Mouse (Mus musculus): ENCODE measurements around the gene Alg14.

Alg14 gene

GRCm38 (mm10) chr3:121368616-121369015 is 77.0 kb downstream of the Alg14 start:
- no peak for DNase-seq (ENCODE audit: low spot score)

GRCm38 (mm10) chr3:121369517-121369916 is 77.9 kb downstream of the Alg14 start:
- no peak for DNase-seq (ENCODE audit: low spot score)

GRCm38 (mm10) chr3:121370301-121370700 is 78.7 kb downstream of the Alg14 start:
- no peak for DNase-seq (ENCODE audit: low spot score)

GRCm38 (mm10) chr3:121370830-121371526 is 79.4 kb downstream of the Alg14 start:
- no peak for DNase-seq (ENCODE audit: low spot score)

- no peak for DNase-seq (ENCODE audit: low spot score)
These were observed 80.1 kb downstream of the Alg14 start for GRCm38 (mm10) chr3:121371527-121372220.

GRCm38 (mm10) chr3:121373897-121374441 is 82.4 kb downstream of the Alg14 start:
- DNase-seq (ENCODE audit: low spot score): no peak

DNA sequence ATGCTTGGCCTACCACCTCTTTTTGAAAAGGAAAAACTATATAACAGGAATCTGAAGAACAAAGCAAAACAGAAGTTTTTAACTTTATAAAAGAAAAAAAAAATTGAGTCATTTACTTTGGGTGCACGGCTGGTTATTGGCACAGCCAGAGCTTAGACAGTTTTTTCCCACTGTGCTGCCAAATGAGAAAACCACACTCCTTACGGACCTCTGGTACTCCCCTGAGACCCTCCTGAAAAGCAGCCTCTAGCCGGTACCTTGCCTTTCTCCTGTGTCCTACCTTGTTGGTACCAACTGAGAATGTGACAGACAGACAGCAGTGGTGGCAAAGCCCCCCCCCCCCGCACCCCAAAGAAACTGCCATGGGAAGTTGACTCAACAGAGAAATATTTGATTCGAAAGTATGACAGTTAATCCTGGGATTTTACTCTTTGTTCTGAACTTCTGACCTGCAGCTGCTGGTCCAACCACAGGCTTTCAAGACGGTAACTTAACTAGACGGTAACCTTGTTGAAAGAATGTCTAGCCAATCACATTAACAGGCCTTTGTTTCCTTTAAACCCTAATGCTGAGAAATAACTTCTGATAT is 84.1 kb downstream of the Alg14 start:
- no peak for DNase-seq (ENCODE audit: low spot score)

DNA sequence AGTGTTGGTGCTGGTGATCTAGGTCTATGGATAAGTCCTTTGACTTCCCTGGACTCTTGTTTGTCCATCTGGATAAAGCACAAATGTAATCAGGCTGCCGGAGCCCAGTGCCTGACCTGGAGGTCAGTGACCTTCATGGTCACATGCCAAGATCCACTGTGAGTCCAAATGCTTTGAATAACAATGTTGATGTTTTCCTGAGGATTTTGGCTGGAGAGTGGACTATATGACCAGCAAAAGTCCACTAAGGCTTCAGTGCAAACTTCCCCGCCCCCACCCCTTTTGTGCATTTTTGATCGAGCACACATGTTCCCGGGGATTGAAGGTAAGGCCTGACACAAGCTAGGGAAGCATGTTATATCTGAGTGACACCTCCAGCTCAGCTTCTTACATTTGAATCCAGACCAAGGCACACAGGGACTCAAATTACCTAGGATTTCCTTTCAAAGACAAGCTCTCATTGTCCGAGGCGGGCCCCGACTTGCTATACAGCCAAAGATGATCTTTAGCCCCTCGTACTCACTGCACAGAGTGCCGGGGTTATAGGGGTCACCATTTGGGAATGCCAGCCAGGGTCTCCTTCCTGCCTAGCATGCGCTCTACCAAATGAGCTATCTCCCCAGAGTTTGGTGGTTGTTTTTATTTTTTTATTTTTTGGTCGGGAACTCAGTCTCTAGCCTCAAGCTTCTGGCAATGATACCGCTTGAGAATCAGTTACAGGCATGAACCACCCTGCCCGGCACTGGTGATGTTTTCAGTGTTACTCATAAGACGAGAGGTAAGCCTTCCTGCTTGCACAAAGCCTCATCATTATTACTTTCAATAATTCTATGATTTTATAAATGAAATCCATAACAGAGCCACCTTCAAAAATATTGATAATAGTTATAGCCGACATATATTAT is 87.4 kb downstream of the Alg14 start:
- DNase-seq (ENCODE audit: low spot score): no peak

- no peak for DNase-seq (ENCODE audit: low spot score)
These were observed 88.1 kb downstream of the Alg14 start for GRCm38 (mm10) chr3:121379699-121380098.

DNA sequence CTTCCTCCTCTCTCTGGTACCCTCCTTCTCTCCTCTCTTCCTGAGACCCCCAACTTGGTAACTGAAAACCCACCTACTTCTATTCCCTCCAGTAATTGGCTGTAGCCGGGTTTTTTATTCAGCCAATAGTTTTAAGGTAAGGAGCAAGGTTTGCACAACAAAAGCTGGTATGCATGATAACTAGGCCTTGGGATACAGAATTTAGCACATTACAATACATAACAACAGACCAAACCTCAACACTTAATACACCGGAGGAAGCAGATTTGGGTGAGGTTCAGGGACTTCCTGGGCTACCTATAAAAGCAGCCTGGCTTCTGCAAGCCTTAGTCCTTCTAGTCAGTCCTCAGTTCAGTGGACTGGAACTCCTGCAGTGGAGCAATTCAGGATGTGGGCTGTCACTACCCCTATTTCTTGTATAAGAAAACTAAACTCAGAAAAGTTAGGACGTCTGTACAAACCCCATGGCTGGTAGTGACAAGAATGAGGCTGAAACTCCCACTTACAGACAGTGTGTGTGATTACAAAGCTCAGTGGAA is 96.0 kb downstream of the Alg14 start:
- no peak for DNase-seq (ENCODE audit: low spot score)

GRCm38 (mm10) chr3:121389366-121389765 is 97.8 kb downstream of the Alg14 start:
- no peak for DNase-seq (ENCODE audit: low spot score)

GRCm38 (mm10) chr3:121389860-121390530 is 98.4 kb downstream of the Alg14 start:
- no peak for DNase-seq (ENCODE audit: low spot score)

- DNase-seq (ENCODE audit: low spot score): no peak
These were observed 99.2 kb downstream of the Alg14 start for GRCm38 (mm10) chr3:121390724-121391123.

GRCm38 (mm10) chr3:121395588-121396295 is 104.2 kb downstream of the Alg14 start:
- no peak for DNase-seq (ENCODE audit: low spot score)

- no peak for DNase-seq (ENCODE audit: low spot score)
These were observed 105.0 kb downstream of the Alg14 start for GRCm38 (mm10) chr3:121396561-121396960.

DNA sequence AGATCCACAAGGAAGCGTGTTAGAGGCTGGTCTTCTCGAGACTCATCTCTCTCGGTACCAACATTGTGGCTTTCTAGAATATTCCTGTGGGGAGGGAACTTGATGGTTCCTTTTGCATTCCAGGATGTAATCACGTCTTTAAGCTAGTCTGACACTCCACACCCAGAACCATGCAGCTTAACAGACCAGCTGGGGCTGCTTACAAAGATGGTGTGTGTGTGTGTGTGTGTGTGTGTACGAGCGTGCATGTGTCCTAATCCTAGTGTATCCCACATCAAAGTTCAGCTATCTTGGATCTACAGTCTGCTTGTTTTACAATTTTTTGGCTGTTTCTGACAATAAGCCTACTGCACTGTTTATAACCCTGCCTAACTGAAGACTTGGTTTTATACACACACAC is 105.4 kb downstream of the Alg14 start:
- no peak for DNase-seq (ENCODE audit: low spot score)

DNA sequence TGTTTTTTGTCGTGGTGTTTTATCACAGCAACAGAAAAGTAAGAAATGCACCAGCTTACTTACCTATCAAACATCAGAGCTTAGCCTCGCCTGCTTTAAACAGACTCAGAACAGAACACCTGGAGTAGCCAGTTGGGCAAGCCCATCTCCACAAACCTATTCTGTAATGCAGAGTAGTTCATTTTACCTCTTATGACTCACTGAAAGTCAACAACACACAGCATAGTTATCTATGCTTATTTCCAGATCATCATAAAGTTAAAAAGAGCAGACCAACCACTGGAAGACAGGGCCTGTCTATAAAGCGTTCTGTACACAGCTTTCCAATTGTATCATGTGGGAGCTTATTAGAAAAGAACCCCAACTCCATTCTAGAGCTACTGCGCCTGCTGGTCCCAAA is 109.8 kb downstream of the Alg14 start:
- DNase-seq (ENCODE audit: low spot score): no peak

DNA sequence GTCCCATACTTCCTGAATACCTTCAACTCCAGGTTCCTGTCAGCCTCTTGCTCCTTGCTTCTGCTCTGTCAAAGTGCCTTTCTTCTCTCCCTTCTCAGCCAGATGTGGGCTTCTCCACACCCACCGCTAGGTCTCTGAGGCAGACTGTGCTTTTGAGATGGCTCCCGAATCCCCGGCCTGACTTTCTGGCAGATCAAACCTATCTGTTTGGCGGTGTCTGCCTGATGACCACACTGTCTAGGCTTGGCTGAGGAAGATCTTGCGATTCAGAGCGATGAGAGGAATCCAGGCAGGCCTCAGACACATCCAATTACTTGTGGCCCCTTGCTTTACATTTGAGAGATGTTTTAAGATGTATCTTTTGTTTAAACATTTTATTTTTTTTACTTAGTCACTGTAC is 110.5 kb downstream of the Alg14 start:
- DNase-seq (ENCODE audit: low spot score): no peak

DNA sequence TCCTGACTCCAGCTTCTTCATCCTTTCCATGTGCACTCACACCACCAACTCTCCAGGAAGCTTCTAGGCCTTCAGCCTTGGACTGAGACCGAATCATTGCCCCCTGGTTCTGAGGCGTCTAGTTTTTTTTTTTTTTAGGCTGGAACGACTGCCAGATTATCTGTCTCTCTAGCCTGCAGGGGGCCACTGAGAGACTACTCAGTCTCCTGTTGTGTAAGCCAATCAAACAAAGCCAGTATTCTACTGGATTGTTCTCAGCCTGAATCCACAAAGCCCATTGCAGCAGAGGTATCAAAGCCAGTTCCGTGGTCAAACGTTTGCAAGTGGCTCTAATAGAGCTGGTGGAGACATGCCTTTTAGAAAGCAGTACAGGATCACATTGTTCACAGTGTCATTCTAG is 111.9 kb downstream of the Alg14 start:
- DNase-seq (ENCODE audit: low spot score): no peak

- DNase-seq (ENCODE audit: low spot score): no peak
These were observed 113.5 kb downstream of the Alg14 start for GRCm38 (mm10) chr3:121405101-121405500.

DNA sequence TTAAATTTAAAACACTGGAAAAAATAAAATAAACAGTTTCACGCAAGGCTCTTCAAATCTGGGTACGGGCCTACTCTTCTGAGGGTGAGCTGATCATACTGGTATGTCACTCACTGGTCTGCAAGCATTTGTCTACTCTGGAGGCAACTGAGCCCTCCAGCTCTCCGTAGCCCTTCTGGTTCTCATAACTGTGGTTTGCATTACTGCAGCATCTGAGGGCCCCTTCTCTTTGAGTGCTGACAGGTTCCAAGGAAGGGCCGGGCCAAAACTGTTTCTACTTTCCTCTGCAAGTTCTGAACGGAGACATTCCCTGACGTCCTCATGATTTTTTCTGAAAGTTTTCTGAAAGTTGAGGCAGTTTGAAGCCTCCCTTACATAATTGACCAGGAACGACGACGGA is 115.8 kb downstream of the Alg14 start:
- no peak for DNase-seq (ENCODE audit: low spot score)

All from urinary bladder, postnatal 25 days (tissue).